Mouse (Mus musculus) limb, embryonic 15.5 days (tissue): ENCODE data around the gene Cnbp. TPM values are rescaled to one million over a fixed set of nuclear protein-coding genes. Genes with fewer than 3 reads are reported as not detected.

Source experiments
- ATAC-seq: fragments of 200-750 bp; cut with Nextera tagmentation; 2 replicates; pipeline ENCODE4 v1.8.0; 2017; ENCODE audit warnings: low read depth, moderate TSS enrichment; ENCODE audit not compliant: insufficient number of reproducible peaks, low FRiP score, low TSS enrichment
- H3K27ac ChIP-seq: fragments of 300-500 bp; sonication (generic); 2 replicates; pipeline ENCODE4 v1.5.1; 2015; ENCODE audit warnings: moderate library complexity, mild to moderate bottlenecking, inconsistent platforms
- H3K27me3 ChIP-seq: fragments of 300-500 bp; sonication (generic); 2 replicates; pipeline ENCODE4 v1.6.1; 2015; ENCODE audit warnings: inconsistent platforms
- H3K36me3 ChIP-seq: fragments of 300-500 bp; sonication (generic); 2 replicates; pipeline ENCODE4 v1.6.1; 2015; ENCODE audit warnings: inconsistent platforms
- H3K4me1 ChIP-seq: fragments of 300-500 bp; sonication (generic); 2 replicates; pipeline ENCODE4 v1.6.1; 2015; ENCODE audit warnings: inconsistent platforms
- H3K4me2 ChIP-seq: fragments of 300-500 bp; sonication (generic); 2 replicates; pipeline ENCODE4 v1.6.1; 2015; ENCODE audit warnings: mild to moderate bottlenecking, inconsistent platforms
- H3K4me3 ChIP-seq: fragments of 300-500 bp; sonication (generic); 2 replicates; pipeline ENCODE4 v1.5.1; 2015; ENCODE audit warnings: mild to moderate bottlenecking, inconsistent platforms
- H3K9ac ChIP-seq: fragments of 300-500 bp; sonication (generic); 2 replicates; pipeline ENCODE4 v1.6.1; 2015; ENCODE audit warnings: inconsistent platforms
- H3K9me3 ChIP-seq: fragments of 300-500 bp; sonication (generic); 2 replicates; pipeline ENCODE4 v1.6.1; 2016; ENCODE audit warnings: inconsistent platforms
- WGBS: fragments of 180-500 bp; shearing (Covaris S2); methylation state at CpG from one replicate; pipeline ENCODE4 v1.1.7; 2015; 5-methylcytosine and 5-hydroxymethylcytosine counted together
- polyA plus RNA-seq: library from polyadenylated mRNA; unstranded; fragments of >200 nt; fragmentation: Nextera tagmentation; extraction: Ambion mirVana; gene quantifications from 2 replicates; pipeline ENCODE4 v1.2.1, GENCODE M21; 2015

The Cnbp gene
- polyA plus RNA-seq, 1 experiment from 2014 or later: 1,091 TPM

- Histone ChIP-seq H3K4me2 (no peak overlapping the region), H3K4me1 (no peaks in the 10 kb centered on the region), H3K27ac (no peak overlapping the region), H3K4me3 (no peak overlapping the region), H3K36me3 (no peaks in the 10 kb centered on the region), H3K9me3 (no peaks in the 10 kb centered on the region), H3K27me3 (no peaks in the 10 kb centered on the region), H3K9ac (no peak overlapping the region)
- no peak for ATAC-seq
- 82% methylated on average over 2 of the region's 2 CpGs for WGBS
These were observed 23.1 kb upstream of the Cnbp start for GRCm38 (mm10) chr6:87873963-87874362.

DNA sequence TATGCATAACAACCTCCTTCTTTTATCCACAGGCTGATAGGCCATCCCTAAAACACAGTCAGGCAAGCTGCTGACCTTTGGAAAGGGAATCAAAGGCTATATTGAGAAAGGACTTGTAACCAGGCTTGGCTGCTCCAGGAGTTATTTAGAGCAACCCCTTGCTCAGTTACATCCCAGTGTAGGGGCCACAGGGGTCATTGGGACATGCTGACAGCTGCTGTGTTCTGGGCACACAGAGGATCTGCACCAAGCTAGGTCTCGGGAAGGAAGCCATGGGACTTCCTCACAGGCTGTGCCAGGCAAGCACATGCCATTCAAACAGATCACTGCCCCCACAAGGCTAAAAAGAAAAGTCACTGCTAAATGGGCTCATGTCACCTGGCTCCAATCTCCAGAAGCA is 22.2 kb upstream of the Cnbp start:
- Histone ChIP-seq H3K27me3 (no peaks in the 10 kb centered on the region), H3K9ac (no peak overlapping the region), H3K4me2 (no peak overlapping the region), H3K4me3 (no peak overlapping the region), H3K9me3 (no peaks in the 10 kb centered on the region), H3K4me1 (no peaks in the 10 kb centered on the region), H3K36me3 (no peaks in the 10 kb centered on the region), H3K27ac (no peak overlapping the region)
- 38% methylated on average over 1 of the region's 1 CpGs for WGBS
- ATAC-seq: no peak

DNA sequence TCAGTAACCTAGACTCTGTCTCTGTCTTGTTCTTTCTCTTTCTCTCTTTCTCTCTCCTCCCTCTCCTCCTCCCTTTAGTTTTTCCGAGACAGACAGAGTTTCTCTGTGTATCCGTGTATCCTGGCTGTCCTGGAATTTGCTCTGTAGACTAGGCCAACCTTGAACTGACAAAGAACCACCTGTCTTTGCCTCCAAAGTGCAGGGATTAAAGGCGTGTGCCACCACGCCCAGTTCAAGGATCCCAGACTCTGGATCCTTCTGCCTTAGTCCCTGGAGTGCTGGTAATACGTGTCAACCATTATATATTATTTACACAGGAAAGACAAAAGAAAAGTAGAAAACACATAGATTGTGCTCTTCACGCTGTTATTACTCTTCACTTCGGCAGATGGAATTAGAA is 20.3 kb upstream of the Cnbp start:
- H3K4me3 ChIP-seq: no peak overlapping the region
- no peaks in the 10 kb centered on the region for H3K36me3 ChIP-seq
- no peaks in the 10 kb centered on the region for H3K4me1 ChIP-seq
- no peaks in the 10 kb centered on the region for H3K9me3 ChIP-seq
- no peak overlapping the region for H3K27ac ChIP-seq
- no peak overlapping the region for H3K4me2 ChIP-seq
- 82% methylated on average over 7 of the region's 7 CpGs for WGBS
- no peak for ATAC-seq
- H3K9ac ChIP-seq: no peak overlapping the region
- H3K27me3 ChIP-seq: no peaks in the 10 kb centered on the region

DNA sequence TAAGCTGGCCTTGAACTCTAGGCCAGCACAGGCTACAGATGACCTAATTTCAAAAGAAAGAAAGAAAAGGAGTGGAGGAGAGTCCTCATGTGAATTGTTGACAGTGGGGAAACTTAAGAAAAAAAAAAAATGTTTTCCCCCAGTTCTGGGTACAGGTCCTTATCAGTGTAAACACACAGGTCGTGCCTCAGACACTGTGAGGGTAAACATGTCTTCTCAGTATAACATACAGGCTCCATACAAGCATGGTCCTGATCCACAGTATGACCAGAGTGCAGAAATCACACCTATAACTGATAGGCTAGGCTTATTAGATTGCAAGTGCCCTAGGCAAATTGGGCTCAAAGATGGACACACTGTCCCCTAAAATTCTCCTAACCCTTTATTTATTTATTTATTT is 19.5 kb upstream of the Cnbp start:
- Histone ChIP-seq H3K27me3 (no peaks in the 10 kb centered on the region), H3K9ac (no peak overlapping the region), H3K9me3 (no peaks in the 10 kb centered on the region), H3K27ac (no peak overlapping the region), H3K4me1 (no peaks in the 10 kb centered on the region), H3K36me3 (no peaks in the 10 kb centered on the region), H3K4me2 (no peak overlapping the region), H3K4me3 (no peak overlapping the region)
- WGBS: 79% methylated on average over 1 of the region's 1 CpGs
- no peak for ATAC-seq

- no peak overlapping the region for H3K9ac ChIP-seq
- H3K27ac ChIP-seq: 0 out of 2 replicates have a peak overlapping the region, but pooled peaks have one; percentile 8
- H3K27me3 ChIP-seq: no peaks in the 10 kb centered on the region
- H3K9me3 ChIP-seq: no peaks in the 10 kb centered on the region
- no peaks in the 10 kb centered on the region for H3K36me3 ChIP-seq
- WGBS: 59% methylated on average over 9 of the region's 9 CpGs
- ATAC-seq: no peak
- H3K4me2 ChIP-seq: no peak overlapping the region
- H3K4me3 ChIP-seq: no peak overlapping the region
- H3K4me1 ChIP-seq: no peaks in the 10 kb centered on the region
These were observed 18.1 kb upstream of the Cnbp start for GRCm38 (mm10) chr6:87868871-87869506.

- Histone ChIP-seq H3K36me3 (no peaks in the 10 kb centered on the region), H3K27ac (no peak overlapping the region), H3K9ac (no peak overlapping the region), H3K9me3 (no peaks in the 10 kb centered on the region), H3K4me2 (no peak overlapping the region), H3K4me3 (no peak overlapping the region), H3K27me3 (no peaks in the 10 kb centered on the region), H3K4me1 (no peaks in the 10 kb centered on the region)
- WGBS: 83% methylated on average over 2 of the region's 2 CpGs
- ATAC-seq: no peak
These were observed 16.4 kb upstream of the Cnbp start for GRCm38 (mm10) chr6:87867256-87867655.

- ATAC-seq: no peak
- no peak overlapping the region for H3K27ac ChIP-seq
- no peak overlapping the region for H3K4me2 ChIP-seq
- no peaks in the 10 kb centered on the region for H3K9me3 ChIP-seq
- H3K27me3 ChIP-seq: no peaks in the 10 kb centered on the region
- H3K4me1 ChIP-seq: no peaks in the 10 kb centered on the region
- WGBS: 80% methylated on average over 6 of the region's 6 CpGs
- H3K9ac ChIP-seq: no peak overlapping the region
- no peaks in the 10 kb centered on the region for H3K36me3 ChIP-seq
- H3K4me3 ChIP-seq: no peak overlapping the region
These were observed 15.3 kb upstream of the Cnbp start for GRCm38 (mm10) chr6:87866211-87866610.

DNA sequence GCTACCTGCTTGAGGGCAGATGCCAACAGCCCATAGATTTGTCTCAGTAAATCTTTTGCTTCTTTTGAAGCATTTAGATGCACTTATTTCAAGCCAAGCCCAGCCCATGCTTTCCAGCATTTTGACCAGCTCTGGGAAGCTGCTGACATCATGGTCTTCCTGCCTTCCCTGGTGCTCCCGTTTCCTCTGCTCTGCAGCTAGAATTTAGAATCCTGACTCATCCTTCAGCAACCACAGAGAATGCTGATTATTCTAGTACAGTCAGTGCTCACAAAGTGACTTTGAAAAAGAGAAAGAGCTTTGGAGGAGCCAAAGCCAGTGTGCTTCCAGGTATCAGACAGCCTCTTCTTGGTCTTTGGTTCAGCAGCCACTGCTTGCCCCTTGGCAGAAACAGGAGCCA is 6.2 kb upstream of the Cnbp start:
- Histone ChIP-seq H3K4me2 (no peak overlapping the region), H3K36me3 (no peaks in the 10 kb centered on the region), H3K4me3 (no peak overlapping the region), H3K9ac (no peak overlapping the region), H3K4me1 (no peaks in the 10 kb centered on the region), H3K9me3 (no peaks in the 10 kb centered on the region; the same call in 1 of the 2 replicates), H3K27ac (no peak overlapping the region), H3K27me3 (0 out of 2 replicates have a peak, but pooled peaks cover 3% of the 10 kb centered on the region)
- WGBS: 32% methylated on average over 1 of the region's 1 CpGs
- ATAC-seq: no peak

DNA sequence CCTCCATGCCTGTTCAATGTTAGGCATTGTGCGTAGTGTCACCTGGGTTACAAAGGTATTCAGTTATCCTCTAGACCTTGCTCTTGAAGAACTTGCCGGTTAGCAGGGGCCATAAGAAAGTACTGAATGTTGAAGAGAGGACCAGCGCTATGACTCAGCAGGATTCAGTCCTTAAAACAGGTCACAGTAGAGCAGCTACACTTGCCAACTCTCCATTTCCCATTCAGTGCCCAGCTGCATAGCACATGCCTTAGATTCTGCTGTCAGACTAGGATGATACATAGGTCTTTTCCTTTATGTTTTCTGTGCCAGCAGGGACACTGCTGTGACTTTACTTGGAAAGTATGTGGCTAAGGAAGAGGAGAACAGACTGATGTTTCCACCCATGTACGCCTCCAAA is 2.5 kb upstream of the Cnbp start:
- Histone ChIP-seq H3K27ac (no peak overlapping the region), H3K4me3 (no peak overlapping the region), H3K9ac (no peak overlapping the region), H3K27me3 (0 out of 2 replicates have a peak, but pooled peaks cover 3% of the 10 kb centered on the region), H3K4me1 (peaks cover 10% of the 10 kb centered on the region), H3K36me3 (no peaks in the 10 kb centered on the region), H3K9me3 (no peaks in the 10 kb centered on the region), H3K4me2 (no peak overlapping the region)
- 84% methylated on average over 4 of the region's 4 CpGs for WGBS
- ATAC-seq: no peak

- 81% methylated on average over 6 of the region's 6 CpGs for WGBS
- peak overlapping the region; percentile 84; the same call in 1 of the 2 replicates for H3K4me2 ChIP-seq
These were observed 965 bp upstream of the Cnbp start for GRCm38 (mm10) chr6:87851871-87852270.

DNA sequence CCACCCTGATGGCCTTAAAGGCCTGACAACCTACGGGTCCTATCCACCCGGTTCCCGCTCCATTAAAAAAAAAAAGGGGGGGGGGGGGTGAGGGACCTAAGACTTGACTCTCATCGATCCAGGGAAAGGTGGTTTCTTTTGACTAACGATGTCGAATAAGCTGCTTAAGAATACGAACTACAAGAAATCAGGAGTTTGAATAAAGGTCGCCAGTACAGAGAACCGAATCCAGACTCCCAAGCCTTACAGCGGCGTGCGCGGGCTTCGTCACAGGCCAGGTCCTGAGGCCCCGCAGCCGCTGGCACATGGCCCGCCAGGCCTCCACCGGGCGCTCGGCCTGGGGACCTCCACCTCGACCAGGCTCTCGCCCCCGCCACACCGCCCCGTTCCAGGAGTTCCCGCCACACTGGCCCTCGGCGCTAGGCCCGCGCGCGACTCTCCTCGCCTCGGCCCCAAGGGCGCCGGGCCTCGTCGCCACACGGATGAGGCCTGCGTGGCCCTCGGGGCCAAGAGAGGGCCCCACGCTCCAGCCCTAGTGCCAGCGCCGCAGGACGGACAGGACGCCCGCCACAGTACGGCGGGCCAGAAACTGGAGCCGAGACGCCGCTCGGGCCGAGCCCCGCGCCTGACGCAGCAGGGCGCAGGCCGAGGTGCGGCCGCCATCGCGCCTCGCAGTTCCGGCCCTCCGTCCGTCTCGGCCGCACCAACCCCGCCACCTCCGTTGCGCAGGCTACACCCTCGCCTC is 579 bp downstream of the Cnbp start:
- H3K4me1 ChIP-seq: peaks cover 27% of the 10 kb centered on the region
- H3K9ac ChIP-seq: peak overlapping the region; percentile 99
- no peaks in the 10 kb centered on the region for H3K9me3 ChIP-seq
- ATAC-seq: peak; percentile 54
- H3K4me2 ChIP-seq: peak overlapping the region; percentile 84
- H3K27me3 ChIP-seq: no peaks in the 10 kb centered on the region
- under 1% methylated on average over 73 of the region's 73 CpGs for WGBS
- peak overlapping the region; percentile 96 for H3K27ac ChIP-seq
- peaks cover 6% of the 10 kb centered on the region for H3K36me3 ChIP-seq
- H3K4me3 ChIP-seq: peak overlapping the region; percentile 98

More at GRCm38 (mm10) chr6:87851871-87852270, 965 bp upstream of the Cnbp start:
- no peaks in the 10 kb centered on the region for H3K9me3 ChIP-seq
- no peak overlapping the region for H3K4me3 ChIP-seq
- no peak overlapping the region for H3K9ac ChIP-seq
- 0 out of 2 replicates have a peak, but pooled peaks cover 3% of the 10 kb centered on the region for H3K36me3 ChIP-seq
- peaks cover 25% of the 10 kb centered on the region for H3K4me1 ChIP-seq
- no peaks in the 10 kb centered on the region for H3K27me3 ChIP-seq
- ATAC-seq: no peak
- no peak overlapping the region for H3K27ac ChIP-seq

GRCm38 (mm10) chr6:87849780-87850154 is 1.1 kb downstream of the Cnbp start:
- peak overlapping the region; percentile 84 for H3K4me2 ChIP-seq
- under 1% methylated on average over 8 of the region's 8 CpGs for WGBS
- peaks cover 27% of the 10 kb centered on the region for H3K4me1 ChIP-seq
- peaks cover 11% of the 10 kb centered on the region for H3K36me3 ChIP-seq
- no peaks in the 10 kb centered on the region for H3K9me3 ChIP-seq
- peak overlapping the region; percentile 99 for H3K9ac ChIP-seq
- H3K27me3 ChIP-seq: no peaks in the 10 kb centered on the region
- H3K4me3 ChIP-seq: peak overlapping the region; percentile 98
- peak overlapping the region; percentile 96 for H3K27ac ChIP-seq
- ATAC-seq: no peak
